Mouse (Mus musculus): ENCODE data around the gene Nat9.

Gene Nat9

DNA sequence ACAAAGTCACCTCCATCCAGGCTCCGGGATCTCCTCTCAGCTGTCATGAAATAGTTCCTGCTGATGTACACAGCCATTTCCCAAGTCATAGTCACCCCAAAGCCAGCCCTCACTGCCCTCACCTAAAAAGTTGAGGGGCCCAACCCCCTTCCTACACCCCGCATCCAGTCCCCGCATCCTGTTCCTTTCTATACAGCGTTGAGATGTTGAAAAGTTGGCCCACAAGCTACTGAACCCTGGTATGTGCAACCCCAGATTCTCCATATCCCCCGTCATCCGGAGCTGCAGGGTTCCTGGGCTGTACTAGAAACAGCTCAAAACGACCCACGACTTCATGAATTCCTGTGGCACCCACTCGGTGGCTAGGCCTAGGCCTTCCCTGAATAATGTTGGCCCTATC, 34.6 kb downstream of the Nat9 start:
- no peak for DNase-seq (ENCODE audit: low spot score)

DNA sequence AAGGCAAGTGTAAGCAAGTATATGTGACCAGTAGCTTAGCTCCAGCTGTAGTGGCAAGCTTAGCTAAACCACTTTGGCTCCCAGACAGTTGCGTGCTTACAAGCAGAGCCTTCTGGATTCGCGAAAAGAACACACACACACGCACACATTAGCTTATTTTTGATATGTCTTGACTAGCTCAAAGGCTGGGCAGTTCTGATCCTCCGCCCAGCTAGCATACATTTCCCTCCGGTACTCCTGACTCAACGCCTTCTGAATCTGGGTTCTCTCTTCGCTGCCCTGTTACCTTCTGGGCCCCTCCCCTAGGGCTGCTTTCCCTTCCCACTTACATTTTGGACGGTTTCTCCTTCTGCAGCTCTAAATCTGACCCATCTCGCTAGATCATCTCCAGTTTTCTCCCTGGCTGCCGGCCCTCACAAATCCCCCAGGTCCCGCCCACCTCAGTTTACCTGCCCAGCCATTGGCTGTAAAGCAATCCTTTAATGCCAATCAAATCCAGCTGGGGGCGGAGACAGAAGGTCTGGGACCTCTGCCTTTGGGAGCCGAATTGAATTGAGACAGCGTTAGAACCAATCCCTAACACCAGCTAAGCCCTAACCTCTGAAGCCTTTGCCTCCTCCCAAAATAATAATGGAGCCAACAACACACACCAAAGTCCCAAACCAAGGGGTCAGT, 35.8 kb downstream of the Nat9 start:
- peak; percentile 63 for DNase-seq (ENCODE audit: low spot score)

DNA sequence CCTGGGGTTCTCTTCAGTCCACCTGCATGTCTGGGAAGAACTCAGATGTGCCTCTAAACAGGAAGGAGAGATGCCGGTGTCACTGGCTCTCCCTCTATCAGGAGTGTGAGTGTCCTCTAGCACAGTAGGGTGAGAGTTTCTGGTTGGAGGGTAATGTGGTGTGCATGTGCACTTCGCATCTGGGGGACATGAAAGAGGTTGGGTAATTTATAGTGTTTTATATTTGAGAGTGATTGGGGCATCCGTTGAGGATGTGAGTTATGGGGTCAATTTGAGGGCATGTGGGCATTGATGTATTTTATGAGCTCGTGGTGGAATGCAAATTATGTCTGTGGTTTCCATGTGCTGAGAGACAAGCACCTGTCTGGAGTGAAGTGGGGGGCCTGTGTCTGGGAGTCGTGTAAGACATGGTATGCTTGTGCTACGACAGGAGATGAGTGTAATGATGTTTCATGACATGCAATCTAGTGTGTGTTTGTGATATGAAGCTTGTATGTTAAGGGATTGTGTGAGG, 36.9 kb downstream of the Nat9 start:
- DNase-seq (ENCODE audit: low spot score) = no peak

DNA sequence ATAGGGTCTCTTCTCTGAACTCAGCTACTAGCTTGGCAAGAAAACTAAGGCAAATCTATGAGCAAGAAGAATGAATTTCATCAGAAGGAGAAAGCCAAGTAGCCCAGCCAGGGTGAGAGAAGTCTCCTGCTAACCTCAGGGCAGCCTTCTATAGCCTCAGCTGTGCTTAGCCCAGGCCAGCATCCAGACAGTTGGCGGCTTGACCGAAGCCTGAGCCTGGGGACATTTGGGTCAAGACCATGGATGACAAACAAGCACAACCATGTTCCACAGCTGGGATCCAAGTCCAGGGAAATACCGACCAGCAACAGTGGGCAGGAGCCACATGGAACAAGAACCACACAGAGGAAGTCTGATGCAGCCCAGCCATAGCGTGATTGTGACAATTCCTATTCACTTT, 39.8 kb downstream of the Nat9 start:
- DNase-seq (ENCODE audit: low spot score) = no peak

DNA sequence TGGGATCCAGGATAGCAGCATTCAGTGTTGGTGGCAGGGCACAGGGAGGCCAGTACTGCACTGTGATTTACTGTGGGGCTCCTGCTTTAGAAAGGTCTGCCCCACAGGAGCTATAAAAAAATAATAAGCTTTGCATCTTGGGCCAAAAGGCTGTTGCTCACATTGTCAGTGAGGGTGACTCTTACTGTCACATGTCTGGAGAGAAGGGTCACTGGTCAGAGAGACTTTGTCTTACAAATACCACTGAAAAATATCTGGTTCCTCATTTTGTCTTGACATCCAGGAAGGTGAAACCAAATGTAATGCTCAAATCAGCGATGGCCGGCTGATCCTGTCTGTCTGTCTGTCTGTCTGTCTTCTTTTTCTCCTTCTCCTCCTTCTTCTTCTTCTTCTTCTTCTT, 45.7 kb downstream of the Nat9 start:
- DNase-seq (ENCODE audit: low spot score) = no peak

DNA sequence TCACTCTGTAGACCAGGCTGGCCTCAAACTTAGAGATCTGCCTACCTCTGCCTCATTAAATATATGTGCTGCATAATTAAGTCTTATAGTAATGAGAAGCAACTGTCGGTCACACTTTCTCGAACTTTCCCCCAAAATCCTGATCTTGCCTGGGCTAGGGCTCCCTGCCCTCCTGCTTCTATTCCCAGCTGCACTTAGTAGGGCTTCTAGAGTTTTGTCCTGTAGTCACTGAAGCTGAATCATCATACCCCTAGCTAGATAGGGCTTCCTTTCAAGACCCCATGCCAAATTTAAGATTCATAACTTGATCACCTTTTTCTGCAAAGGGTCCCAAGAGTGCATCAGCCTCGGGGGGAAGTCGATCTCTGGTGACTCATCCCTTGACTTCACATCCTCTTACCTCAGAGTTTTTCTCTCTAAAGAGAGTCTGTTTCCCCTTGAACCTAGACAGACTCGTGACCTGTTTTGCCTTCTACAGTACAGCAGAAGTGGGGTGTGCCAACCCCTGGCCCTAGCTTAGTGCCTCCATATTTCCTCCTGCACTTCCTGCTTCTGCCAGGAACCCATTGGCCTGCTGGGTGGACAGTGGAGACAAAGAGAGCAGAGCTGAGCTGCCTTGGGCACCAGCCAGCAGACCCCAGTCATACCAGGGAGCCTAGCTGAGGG, 48.9 kb downstream of the Nat9 start:
- DNase-seq (ENCODE audit: low spot score) = no peak

DNA sequence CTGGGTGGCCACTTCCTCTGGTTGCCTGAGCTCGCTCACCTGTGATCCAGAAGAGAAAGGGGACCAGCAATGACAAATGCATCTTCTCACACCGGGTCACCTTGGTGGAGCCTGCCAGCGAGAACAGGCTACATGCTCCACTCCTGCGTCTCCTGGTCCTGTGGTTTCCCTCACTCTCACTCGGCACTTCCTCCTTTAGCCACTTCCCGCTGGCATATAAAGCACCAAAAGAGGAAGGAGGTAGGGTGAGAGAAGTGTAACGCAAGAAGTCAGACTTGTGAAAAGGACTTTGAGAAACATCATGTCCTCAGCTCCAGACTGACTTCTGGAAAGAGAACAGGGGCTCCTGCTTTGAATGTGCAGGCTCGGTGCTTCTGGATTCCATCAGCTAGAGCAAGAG, 53.9 kb downstream of the Nat9 start, which contains the start of gene Cd300lf:
Cd300lf (minus strand) TSS at position 193 of the 400 bp plus-strand sequence.
- DNase-seq (ENCODE audit: low spot score) = no peak

Data from urinary bladder, postnatal 14 days (tissue).